Mouse (Mus musculus) hindbrain, embryonic 10.5 days (tissue): ENCODE data around the gene 4430402I18Rik. TPM values are rescaled to one million over a fixed set of nuclear protein-coding genes. Genes with fewer than 3 reads are reported as not detected.

Experiments
- DNase-seq: peaks from one replicate; pipeline ENCODE4 v3.0.0-alpha.2; 2017; ENCODE audit warnings: low spot score
- H3K27ac ChIP-seq: fragments of 300-500 bp; sonication (generic); 2 replicates; pipeline ENCODE4 v1.5.1; 2016; ENCODE audit warnings: mild to moderate bottlenecking, moderate library complexity
- H3K27me3 ChIP-seq: fragments of 300-500 bp; sonication (generic); 2 replicates; pipeline ENCODE4 v1.6.1; 2016; ENCODE audit warnings: mild to moderate bottlenecking; ENCODE audit not compliant: poor library complexity, insufficient read depth, severe bottlenecking
- H3K36me3 ChIP-seq: fragments of 300-500 bp; sonication (generic); 2 replicates; pipeline ENCODE4 v1.6.1; 2016; ENCODE audit warnings: mild to moderate bottlenecking, moderate library complexity
- H3K4me1 ChIP-seq: fragments of 300-500 bp; sonication (generic); replicated peaks from 2 replicates; pipeline ENCODE4 v1.6.1; 2016; ENCODE audit warnings: mild to moderate bottlenecking
- H3K4me3 ChIP-seq: fragments of 300-500 bp; sonication (generic); 2 replicates; pipeline ENCODE4 v1.5.1; 2016; ENCODE audit warnings: mild to moderate bottlenecking, moderate library complexity
- H3K9me3 ChIP-seq: fragments of 300-500 bp; sonication (generic); 2 replicates; pipeline ENCODE4 v1.6.1; 2016; ENCODE audit warnings: mild to moderate bottlenecking, moderate library complexity
- WGBS: fragments of 180-500 bp; shearing (Covaris S2); methylation state at CpG from one replicate; pipeline ENCODE4 v1.1.7; 2016; 5-methylcytosine and 5-hydroxymethylcytosine counted together
- polyA plus RNA-seq: library from polyadenylated mRNA; unstranded; fragments of >200 nt; fragmentation: Nextera tagmentation; extraction: Ambion mirVana; gene quantifications from 2 replicates; pipeline ENCODE4 v1.2.1, GENCODE M21; 2016

4430402I18Rik gene
- polyA plus RNA-seq, 1 experiment from 2014 or later, result 0.78 TPM

- Histone ChIP-seq H3K27me3 (no peaks in the 10 kb centered on the region), H3K36me3 (no peaks in the 10 kb centered on the region), H3K27ac (no peak overlapping the region), H3K4me1 (peaks cover 6% of the 10 kb centered on the region; the same call in 1 of the 2 replicates), H3K9me3 (no peaks in the 10 kb centered on the region), H3K4me3 (no peak overlapping the region)
- DNase-seq, result no peak
- WGBS, result 97% methylated on average over 2 of the region's 2 CpGs
Measured at GRCm38 (mm10) chr19:28879476-28879875, 88.1 kb downstream of the 4430402I18Rik start.

GRCm38 (mm10) chr19:28870351-28870750, 97.2 kb downstream of the 4430402I18Rik start:
- Histone ChIP-seq H3K4me3 (no peak overlapping the region), H3K9me3 (no peaks in the 10 kb centered on the region), H3K27me3 (no peaks in the 10 kb centered on the region), H3K4me1 (no peaks in the 10 kb centered on the region), H3K36me3 (no peaks in the 10 kb centered on the region), H3K27ac (no peak overlapping the region)
- no peak for DNase-seq
- 64% methylated on average over 2 of the region's 2 CpGs for WGBS

GRCm38 (mm10) chr19:28869251-28869855, 98.2 kb downstream of the 4430402I18Rik start:
- Histone ChIP-seq H3K27ac (no peak overlapping the region), H3K27me3 (no peaks in the 10 kb centered on the region), H3K4me1 (no peaks in the 10 kb centered on the region), H3K4me3 (no peak overlapping the region), H3K36me3 (no peaks in the 10 kb centered on the region), H3K9me3 (no peaks in the 10 kb centered on the region)
- DNase-seq, result no peak
- 94% methylated on average over 6 of the region's 6 CpGs for WGBS

- no peak overlapping the region for H3K27ac ChIP-seq
- WGBS, result 72% methylated on average over 1 of the region's 1 CpGs
- no peaks in the 10 kb centered on the region for H3K36me3 ChIP-seq
- H3K27me3 ChIP-seq, result no peaks in the 10 kb centered on the region
- no peaks in the 10 kb centered on the region for H3K9me3 ChIP-seq
- no peak overlapping the region for H3K4me3 ChIP-seq
- no peak for DNase-seq
- H3K4me1 ChIP-seq, result no peaks in the 10 kb centered on the region
Measured at GRCm38 (mm10) chr19:28865501-28865900, 102.1 kb downstream of the 4430402I18Rik start.

GRCm38 (mm10) chr19:28864981-28865380, 102.6 kb downstream of the 4430402I18Rik start:
- WGBS, result 87% methylated on average over 6 of the region's 6 CpGs
- Histone ChIP-seq H3K27ac (no peak overlapping the region), H3K4me1 (no peaks in the 10 kb centered on the region), H3K9me3 (no peaks in the 10 kb centered on the region), H3K36me3 (no peaks in the 10 kb centered on the region), H3K27me3 (no peaks in the 10 kb centered on the region), H3K4me3 (no peak overlapping the region)
- DNase-seq, result no peak

- Histone ChIP-seq H3K4me1 (no peaks in the 10 kb centered on the region), H3K27me3 (no peaks in the 10 kb centered on the region), H3K9me3 (no peaks in the 10 kb centered on the region), H3K27ac (no peak overlapping the region), H3K36me3 (no peaks in the 10 kb centered on the region), H3K4me3 (no peak overlapping the region)
- no peak for DNase-seq
- WGBS, result 90% methylated on average over 10 of the region's 10 CpGs
Measured at GRCm38 (mm10) chr19:28863626-28864025, 104.0 kb downstream of the 4430402I18Rik start.

GRCm38 (mm10) chr19:28860246-28860645, 107.4 kb downstream of the 4430402I18Rik start:
- Histone ChIP-seq H3K27me3 (no peaks in the 10 kb centered on the region), H3K9me3 (no peaks in the 10 kb centered on the region), H3K27ac (no peak overlapping the region), H3K4me3 (no peak overlapping the region), H3K4me1 (no peaks in the 10 kb centered on the region), H3K36me3 (no peaks in the 10 kb centered on the region)
- WGBS, result 86% methylated on average over 2 of the region's 2 CpGs
- DNase-seq, result no peak

- H3K36me3 ChIP-seq, result no peaks in the 10 kb centered on the region
- DNase-seq, result no peak
- H3K4me1 ChIP-seq, result no peaks in the 10 kb centered on the region
- H3K27me3 ChIP-seq, result no peaks in the 10 kb centered on the region
- no peak overlapping the region for H3K27ac ChIP-seq
- no peak overlapping the region for H3K4me3 ChIP-seq
- 81% methylated on average over 1 of the region's 1 CpGs for WGBS
- H3K9me3 ChIP-seq, result no peaks in the 10 kb centered on the region
Measured at GRCm38 (mm10) chr19:28854831-28855230, 112.8 kb downstream of the 4430402I18Rik start.

GRCm38 (mm10) chr19:28852001-28852400, 115.6 kb downstream of the 4430402I18Rik start:
- H3K4me3 ChIP-seq, result no peak overlapping the region
- H3K36me3 ChIP-seq, result no peaks in the 10 kb centered on the region
- no peaks in the 10 kb centered on the region for H3K4me1 ChIP-seq
- H3K9me3 ChIP-seq, result no peaks in the 10 kb centered on the region
- DNase-seq, result no peak
- no peaks in the 10 kb centered on the region for H3K27me3 ChIP-seq
- H3K27ac ChIP-seq, result no peak overlapping the region
- WGBS, result 88% methylated on average over 3 of the region's 3 CpGs

- Histone ChIP-seq H3K36me3 (no peaks in the 10 kb centered on the region), H3K9me3 (no peaks in the 10 kb centered on the region), H3K27ac (no peak overlapping the region), H3K27me3 (no peaks in the 10 kb centered on the region), H3K4me1 (no peaks in the 10 kb centered on the region), H3K4me3 (no peak overlapping the region)
- no peak for DNase-seq
- 93% methylated on average over 3 of the region's 3 CpGs for WGBS
Measured at GRCm38 (mm10) chr19:28850510-28850909, 117.1 kb downstream of the 4430402I18Rik start.

- H3K27me3 ChIP-seq, result no peaks in the 10 kb centered on the region
- H3K9me3 ChIP-seq, result no peaks in the 10 kb centered on the region
- DNase-seq, result no peak
- no peaks in the 10 kb centered on the region for H3K36me3 ChIP-seq
- no peak overlapping the region for H3K4me3 ChIP-seq
- no peak overlapping the region for H3K27ac ChIP-seq
- H3K4me1 ChIP-seq, result no peaks in the 10 kb centered on the region
- WGBS, result 76% methylated on average over 8 of the region's 8 CpGs
Measured at GRCm38 (mm10) chr19:28844946-28845710, 122.5 kb downstream of the 4430402I18Rik start.
